Mouse (Mus musculus) left cerebral cortex, postnatal 25 days (tissue): ENCODE results near the gene Vmn1r165. TPM values are rescaled to one million over a fixed set of nuclear protein-coding genes. Genes with fewer than 3 reads are reported as not detected.
"Not testable (repeated sequence)": the region's sequence is repeated elsewhere in the genome, so short reads cannot be mapped to it uniquely, and the experiment has no call there.

Experiments
- DNase-seq, 2 experiments: peaks; one replicate each; pipeline ENCODE4 v3.0.0; 2022; ENCODE audit warnings: low spot score in 2 of 2, mixed read lengths in 1 of 2
- intact Hi-C: fragments of 180-260 bp; cut with DNase I; formaldehyde crosslinking; loops from one replicate; pipeline ENCODE4 v1.15.1; 2025
- total RNA-seq, 2 experiments: library from RNA; stranded (reverse); gene quantifications; 2 replicates each; pipeline ENCODE4 v1.2.3; 2021

The Vmn1r165 gene
- not detected for total RNA-seq

DNA sequence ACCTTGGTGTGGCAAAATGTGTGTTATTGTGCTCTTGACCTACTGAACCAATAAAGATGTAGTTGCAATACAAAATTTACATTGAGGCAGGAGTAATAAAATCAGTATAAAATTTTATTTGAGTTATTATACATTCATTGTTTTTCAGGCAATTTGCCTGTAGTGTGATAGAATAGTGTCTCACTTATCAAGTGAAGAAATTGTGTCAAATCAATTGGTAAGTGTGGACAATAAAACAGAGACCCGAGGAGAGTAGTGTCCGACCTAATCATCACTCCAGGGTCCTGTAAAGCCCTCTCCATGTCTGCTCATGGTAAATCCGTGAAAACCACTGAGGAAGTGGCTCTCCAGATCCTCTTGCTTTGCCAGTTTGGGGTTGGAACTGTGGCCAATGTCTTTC is at the start of gene Vmn1r165:
TSS of gene Vmn1r165 (plus strand) at position 301 of the 400 bp plus-strand sequence.
- intact Hi-C loops, DNase-seq: not testable (repeated sequence)

DNA sequence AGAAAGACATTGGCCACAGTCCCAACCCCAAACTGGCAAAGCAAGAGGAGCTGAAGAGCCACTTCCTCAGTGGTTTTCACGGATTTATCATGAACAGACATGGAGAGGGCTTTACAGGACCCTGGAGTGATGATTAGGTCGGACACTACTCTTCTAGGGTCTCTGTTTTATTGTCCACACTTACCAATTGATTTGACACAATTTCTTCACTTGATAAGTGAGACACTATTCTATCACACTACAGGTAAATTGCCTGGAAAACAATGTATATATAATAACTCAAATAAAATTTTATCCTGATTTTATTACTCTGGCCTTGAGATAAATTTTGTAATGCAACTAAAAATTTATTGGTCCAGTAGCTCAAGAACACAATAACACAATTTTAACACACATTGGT is 34.5 kb downstream of the Vmn1r165 start, which contains the start of gene Vmn1r166:
TSS of gene Vmn1r166 (minus strand) at position 101 of the 400 bp plus-strand sequence.
- intact Hi-C loops, DNase-seq: not testable (repeated sequence)

Other genes with a start within 250 kb of the Vmn1r165 start
- not detected for gene Gm4214, start 232.7 kb upstream of the Vmn1r165 start, total RNA-seq
- gene Gm4216, start 197.4 kb upstream of the Vmn1r165 start, total RNA-seq = not detected
- gene Vmn1r163, start 161.8 kb upstream of the Vmn1r165 start, total RNA-seq = not detected
- gene Gm8720, start 149.9 kb upstream of the Vmn1r165 start, total RNA-seq = not detected
- gene Gm10662, start 72.9 kb upstream of the Vmn1r165 start, total RNA-seq = not detected
- gene Vmn1r166, start 34.4 kb downstream of the Vmn1r165 start, total RNA-seq = not detected
- not detected for gene Gm6902, start 61.6 kb downstream of the Vmn1r165 start, total RNA-seq
- not detected for gene Nlrp4e, start 83.9 kb downstream of the Vmn1r165 start, total RNA-seq
- not detected for gene Nlrp5, start 168.6 kb downstream of the Vmn1r165 start, total RNA-seq